Mouse (Mus musculus): ENCODE measurements around the gene Cgref1. TPM values are rescaled to one million over a fixed set of nuclear protein-coding genes. Genes with fewer than 3 reads are reported as not detected.

Gene Cgref1
- polyA plus RNA-seq, 1 experiment, result not detected

- TF ChIP-seq CTCF (IDR thresholded peaks at IDR 0.05; ENCODE audit: low read depth, low read length) (no peak), POLR2A (IDR thresholded peaks at IDR 0.05; ENCODE audit: borderline replicate concordance, low read depth, low read length) (no peak)
- Histone ChIP-seq H3K4me1 (ENCODE audit: control insufficient read depth, insufficient read depth, low read length) (peaks cover 13% of the 10 kb centered on the region), H3K4me3 (ENCODE audit: insufficient read depth, low read length) (no peak overlapping the region), H3K27ac (ENCODE audit: insufficient read depth, low read depth, low read length) (no peak overlapping the region)
Measured at GRCm38 (mm10) chr5:30951706-30952105, 6.3 kb upstream of the Cgref1 start.

GRCm38 (mm10) chr5:30950922-30951321 lies 5.5 kb upstream of the Cgref1 start:
- H3K4me1 ChIP-seq (ENCODE audit: control insufficient read depth, insufficient read depth, low read length), result peaks cover 13% of the 10 kb centered on the region

DNA sequence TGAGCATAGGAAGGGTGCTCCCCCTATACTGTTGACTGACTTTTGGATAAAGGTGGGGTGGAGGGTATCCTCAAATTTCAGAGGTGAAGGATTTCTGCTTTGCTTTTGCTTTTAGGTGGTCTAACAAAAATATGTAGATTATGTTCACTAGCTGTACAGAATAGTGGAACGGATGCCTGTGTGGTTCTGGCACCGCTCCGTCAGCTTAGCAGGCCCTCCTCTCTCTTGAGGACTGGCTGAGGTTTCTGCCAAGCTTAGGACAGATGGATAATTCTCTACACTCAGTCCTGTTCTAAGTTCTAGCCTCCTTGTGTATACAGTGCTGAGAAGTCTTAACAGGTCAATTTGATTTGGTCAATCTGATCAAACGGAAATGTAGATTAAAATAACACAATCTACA lies 5.1 kb upstream of the Cgref1 start:
- Histone ChIP-seq H3K4me3 (ENCODE audit: insufficient read depth, low read length) (peak overlapping the region; percentile 80), H3K4me1 (ENCODE audit: control insufficient read depth, insufficient read depth, low read length) (peaks cover 13% of the 10 kb centered on the region), H3K27ac (ENCODE audit: insufficient read depth, low read depth, low read length) (peak overlapping the region; percentile 42; the same call in 1 of the 2 replicates)
- TF ChIP-seq POLR2A (IDR thresholded peaks at IDR 0.05; ENCODE audit: borderline replicate concordance, low read depth, low read length) (no peak), CTCF (IDR thresholded peaks at IDR 0.05; ENCODE audit: low read depth, low read length) (no peak)

More at GRCm38 (mm10) chr5:30950922-30951321, 5.5 kb upstream of the Cgref1 start:
- H3K4me3 ChIP-seq (ENCODE audit: insufficient read depth, low read length), result no peak overlapping the region
- TF ChIP-seq POLR2A (IDR thresholded peaks at IDR 0.05; ENCODE audit: borderline replicate concordance, low read depth, low read length), result no peak
- no peak for TF ChIP-seq CTCF (IDR thresholded peaks at IDR 0.05; ENCODE audit: low read depth, low read length)
- no peak overlapping the region for H3K27ac ChIP-seq (ENCODE audit: insufficient read depth, low read depth, low read length)

GRCm38 (mm10) chr5:30949654-30950326 lies 4.4 kb upstream of the Cgref1 start:
- Histone ChIP-seq H3K4me3 (ENCODE audit: insufficient read depth, low read length) (peak overlapping the region; percentile 80), H3K4me1 (ENCODE audit: control insufficient read depth, insufficient read depth, low read length) (peaks cover 13% of the 10 kb centered on the region), H3K27ac (ENCODE audit: insufficient read depth, low read depth, low read length) (peak overlapping the region; percentile 72)
- TF ChIP-seq POLR2A (IDR thresholded peaks at IDR 0.05; ENCODE audit: borderline replicate concordance, low read depth, low read length), result no peak
- TF ChIP-seq CTCF (IDR thresholded peaks at IDR 0.05; ENCODE audit: low read depth, low read length), result no peak

GRCm38 (mm10) chr5:30948620-30949019 lies 3.2 kb upstream of the Cgref1 start:
- peaks cover 13% of the 10 kb centered on the region for H3K4me1 ChIP-seq (ENCODE audit: control insufficient read depth, insufficient read depth, low read length)
- no peak overlapping the region for H3K4me3 ChIP-seq (ENCODE audit: insufficient read depth, low read length)
- H3K27ac ChIP-seq (ENCODE audit: insufficient read depth, low read depth, low read length), result no peak overlapping the region
- TF ChIP-seq CTCF (IDR thresholded peaks at IDR 0.05; ENCODE audit: low read depth, low read length), result no peak
- TF ChIP-seq POLR2A (IDR thresholded peaks at IDR 0.05; ENCODE audit: borderline replicate concordance, low read depth, low read length), result no peak

DNA sequence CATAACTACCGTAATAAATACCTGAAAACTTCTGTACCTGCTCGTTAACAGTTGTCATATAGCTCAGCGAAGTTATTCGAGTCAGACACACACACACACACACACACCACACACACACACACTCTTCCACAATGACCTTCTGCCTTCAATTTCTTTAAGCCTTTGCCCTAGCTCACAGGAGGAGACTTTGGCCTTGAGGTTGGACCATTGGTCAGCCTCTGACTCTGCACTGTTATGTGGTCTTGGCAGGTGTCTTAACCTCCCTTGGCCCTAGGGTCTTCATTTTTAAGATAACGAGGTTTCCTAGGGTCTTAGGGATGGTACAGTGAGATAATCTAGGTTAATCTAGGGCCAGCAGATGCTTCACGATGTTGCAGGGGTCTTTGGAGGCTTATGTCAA lies 1.0 kb downstream of the Cgref1 start:
- Histone ChIP-seq H3K27ac (ENCODE audit: insufficient read depth, low read depth, low read length) (no peak overlapping the region), H3K4me1 (ENCODE audit: control insufficient read depth, insufficient read depth, low read length) (peaks cover 3% of the 10 kb centered on the region), H3K4me3 (ENCODE audit: insufficient read depth, low read length) (no peak overlapping the region)
- TF ChIP-seq CTCF (IDR thresholded peaks at IDR 0.05; ENCODE audit: low read depth, low read length) (no peak), POLR2A (IDR thresholded peaks at IDR 0.05; ENCODE audit: borderline replicate concordance, low read depth, low read length) (no peak)

- TF ChIP-seq CTCF (IDR thresholded peaks at IDR 0.05; ENCODE audit: low read depth, low read length), result no peak
- TF ChIP-seq POLR2A (IDR thresholded peaks at IDR 0.05; ENCODE audit: borderline replicate concordance, low read depth, low read length), result no peak
- H3K4me1 ChIP-seq (ENCODE audit: control insufficient read depth, insufficient read depth, low read length), result no peaks in the 10 kb centered on the region
- no peak overlapping the region for H3K4me3 ChIP-seq (ENCODE audit: insufficient read depth, low read length)
- no peak overlapping the region for H3K27ac ChIP-seq (ENCODE audit: insufficient read depth, low read depth, low read length)
Measured at GRCm38 (mm10) chr5:30943004-30943403, 2.4 kb downstream of the Cgref1 start.

DNA sequence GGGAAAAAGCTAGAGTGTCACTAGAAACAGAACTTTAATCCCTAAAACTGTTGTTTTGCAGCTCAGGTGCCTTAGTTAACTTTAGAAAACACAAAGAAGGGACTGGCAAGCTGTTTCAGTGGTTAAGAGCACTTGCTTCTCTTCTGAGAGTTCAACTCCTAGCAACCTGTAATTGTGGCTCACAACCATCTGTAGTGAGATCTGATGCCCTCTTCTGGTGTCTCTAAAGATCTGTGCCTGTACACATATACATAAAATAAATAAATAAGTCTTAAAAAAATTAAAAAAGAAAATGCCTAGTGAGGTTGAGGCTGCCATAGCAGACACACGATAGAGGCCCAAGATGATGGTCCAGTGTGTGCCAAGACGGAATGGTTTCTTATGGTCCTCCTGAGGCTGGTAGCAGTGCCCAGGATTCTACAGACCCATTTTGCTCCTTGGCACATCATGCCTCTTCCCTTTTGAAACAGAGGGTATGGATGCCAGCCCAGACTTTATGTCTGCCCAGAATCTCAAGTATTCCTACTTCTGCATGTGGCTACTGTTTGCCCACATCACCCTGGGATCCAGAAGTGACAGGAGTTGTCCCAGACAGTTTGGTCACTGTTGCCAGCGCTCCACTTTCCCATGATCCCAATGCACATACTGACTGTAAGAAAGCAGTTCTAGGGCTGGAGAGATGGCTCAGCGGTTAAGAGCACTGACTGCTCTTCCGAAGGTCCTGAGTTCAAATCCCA lies 10.5 kb downstream of the Cgref1 start:
- H3K4me3 ChIP-seq (ENCODE audit: insufficient read depth, low read length), result no peak overlapping the region
- H3K4me1 ChIP-seq (ENCODE audit: control insufficient read depth, insufficient read depth, low read length), result no peaks in the 10 kb centered on the region
- TF ChIP-seq POLR2A (IDR thresholded peaks at IDR 0.05; ENCODE audit: borderline replicate concordance, low read depth, low read length), result no peak
- no peak for TF ChIP-seq CTCF (IDR thresholded peaks at IDR 0.05; ENCODE audit: low read depth, low read length)
- no peak overlapping the region for H3K27ac ChIP-seq (ENCODE audit: insufficient read depth, low read depth, low read length)

GRCm38 (mm10) chr5:30933705-30934104 lies 11.7 kb downstream of the Cgref1 start:
- Histone ChIP-seq H3K4me3 (ENCODE audit: insufficient read depth, low read length) (no peak overlapping the region), H3K4me1 (ENCODE audit: control insufficient read depth, insufficient read depth, low read length) (no peaks in the 10 kb centered on the region), H3K27ac (ENCODE audit: insufficient read depth, low read depth, low read length) (no peak overlapping the region)
- no peak for TF ChIP-seq CTCF (IDR thresholded peaks at IDR 0.05; ENCODE audit: low read depth, low read length)
- TF ChIP-seq POLR2A (IDR thresholded peaks at IDR 0.05; ENCODE audit: borderline replicate concordance, low read depth, low read length), result no peak

DNA sequence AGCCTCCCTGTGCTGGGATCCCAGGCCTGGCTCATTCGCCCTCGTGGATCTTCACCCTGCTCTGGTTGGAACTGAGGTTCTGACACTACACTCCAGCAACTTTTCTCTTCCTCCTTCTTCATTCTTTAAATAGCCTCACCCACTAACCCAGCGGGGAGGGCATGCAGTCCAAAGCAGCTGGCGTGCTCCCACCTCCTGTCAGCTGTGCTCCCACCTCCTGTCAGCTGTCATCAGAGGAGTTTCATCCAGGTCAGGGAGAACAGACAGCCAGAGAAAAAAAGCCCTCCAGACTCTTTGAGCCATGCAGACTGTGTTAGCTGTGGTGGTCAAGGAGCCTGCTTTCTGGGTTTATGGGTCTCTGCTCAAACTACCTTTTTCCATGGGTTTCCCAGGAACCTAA lies 14.0 kb downstream of the Cgref1 start:
- Histone ChIP-seq H3K27ac (ENCODE audit: insufficient read depth, low read depth, low read length) (no peak overlapping the region), H3K4me1 (ENCODE audit: control insufficient read depth, insufficient read depth, low read length) (0 out of 2 replicates have a peak, but pooled peaks cover 2% of the 10 kb centered on the region), H3K4me3 (ENCODE audit: insufficient read depth, low read length) (no peak overlapping the region)
- no peak for TF ChIP-seq POLR2A (IDR thresholded peaks at IDR 0.05; ENCODE audit: borderline replicate concordance, low read depth, low read length)
- TF ChIP-seq CTCF (IDR thresholded peaks at IDR 0.05; ENCODE audit: low read depth, low read length), result no peak
